Mouse (Mus musculus) c-Kit-positive CD71-positive TER-119-positive erythroid progenitor cells, embryonic 14.5 days (primary cell): ENCODE measurements at regions not wholly inside any gene's neighbourhood (a gene's known extent, or its start where the extent isn't known, plus 50 kb on each side); places are given as distances from the start of the nearest gene placed in this dataset.

Experiments used
- DNase-seq: peaks from one replicate; pipeline ENCODE4 v3.0.0-alpha.2; 2013; ENCODE audit warnings: low spot score

DNA sequence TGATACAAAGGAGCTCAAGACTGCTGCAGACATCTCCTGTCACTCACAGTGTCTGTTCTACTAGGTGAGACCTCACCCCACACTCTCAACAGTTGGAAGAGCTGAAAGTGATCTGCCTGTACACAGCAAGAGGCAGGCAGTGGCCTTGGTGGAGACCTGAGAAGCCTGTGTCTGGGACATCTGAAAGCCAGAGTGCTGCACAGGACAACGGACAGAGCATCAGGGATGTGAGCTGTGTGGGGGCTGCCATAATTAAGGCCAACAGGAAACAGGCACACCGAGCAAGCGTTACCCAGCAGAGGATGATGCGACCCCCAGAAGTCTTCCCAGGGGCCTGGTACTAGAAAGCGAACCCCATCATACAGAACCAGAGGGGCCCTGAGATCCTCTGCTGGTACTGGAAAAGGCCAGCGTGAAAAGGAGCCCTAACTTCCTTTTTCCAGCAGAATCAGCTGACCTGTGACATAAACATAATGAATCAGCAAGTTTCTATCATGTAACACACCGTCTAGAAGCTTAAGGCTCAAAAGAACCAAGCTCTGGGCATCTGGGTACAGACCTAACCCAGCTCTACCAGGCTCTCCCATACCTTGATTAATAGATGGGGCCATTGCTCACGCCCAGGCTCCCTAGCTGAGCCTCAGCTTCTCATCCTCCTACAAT is 105.7 kb downstream of the Plxna1 start:
- no peak for DNase-seq

- no peak for DNase-seq
These were observed 105.0 kb downstream of the Plxna1 start for GRCm38 (mm10) chr6:89257416-89257815.

- DNase-seq: no peak
These were observed 104.3 kb downstream of the Plxna1 start for GRCm38 (mm10) chr6:89258140-89258539.

DNA sequence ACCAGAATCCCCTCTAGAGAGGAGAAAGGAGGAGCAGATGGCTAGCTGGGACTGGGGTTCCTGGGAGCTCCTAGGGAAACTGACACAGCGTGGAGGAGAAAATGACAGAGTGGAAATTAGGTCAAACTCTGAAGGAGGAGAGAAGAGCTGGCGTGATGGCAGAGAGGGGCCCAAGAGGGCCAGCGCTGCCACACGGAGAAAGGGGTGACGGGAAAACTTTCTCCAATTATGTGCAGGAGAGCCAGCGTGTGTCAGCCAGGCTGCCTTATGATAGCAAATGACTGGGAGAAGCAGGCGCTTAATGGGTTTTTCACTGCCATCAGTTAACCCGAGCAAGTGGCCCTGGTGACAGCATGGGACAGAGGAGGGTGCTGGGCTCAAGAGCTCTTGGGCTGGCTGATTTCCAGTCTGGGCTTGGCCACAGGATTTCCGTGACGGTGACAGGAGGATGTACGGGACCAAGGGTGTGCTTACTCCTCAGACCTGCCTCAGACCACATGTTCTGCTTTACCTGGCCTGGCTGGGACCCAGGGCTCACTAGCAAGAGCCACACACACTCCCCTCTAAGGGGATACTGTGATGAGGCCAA is 102.9 kb downstream of the Plxna1 start:
- DNase-seq: no peak

GRCm38 (mm10) chr6:89262958-89263357 is 99.5 kb downstream of the Plxna1 start:
- no peak for DNase-seq

DNA sequence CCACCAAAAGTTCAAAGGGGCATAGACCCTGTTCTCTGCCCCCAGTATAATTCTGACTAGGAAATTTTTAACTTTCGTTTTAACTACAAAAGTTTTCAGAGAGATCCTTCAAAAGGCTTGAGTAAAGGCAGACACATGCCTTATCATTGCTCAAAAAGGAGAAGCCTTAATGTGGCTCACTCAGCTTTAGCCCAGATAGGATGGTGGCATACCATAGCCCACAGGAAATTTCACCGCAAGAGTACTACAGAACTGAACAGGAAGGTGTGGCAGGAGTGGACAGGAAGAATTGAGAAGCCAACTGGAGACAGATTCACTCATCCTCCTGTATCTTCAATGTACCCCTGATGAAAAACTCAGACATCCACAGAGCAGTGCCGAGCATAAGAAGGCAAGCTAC is 97.1 kb downstream of the Plxna1 start:
- no peak for DNase-seq
